Mouse (Mus musculus) spleen, postnatal 14 days (tissue): ENCODE results near the gene Plekhn1.

Source experiments
- DNase-seq, 2 experiments: peaks; one replicate each; pipeline ENCODE4 v3.0.0; 2021 to 2022; ENCODE audit warnings: low spot score in 2 of 2

The Plekhn1 gene

GRCm38 (mm10) chr4:156213134-156213533, 21.5 kb downstream of the Plekhn1 start:
- DNase-seq: no peak

DNA sequence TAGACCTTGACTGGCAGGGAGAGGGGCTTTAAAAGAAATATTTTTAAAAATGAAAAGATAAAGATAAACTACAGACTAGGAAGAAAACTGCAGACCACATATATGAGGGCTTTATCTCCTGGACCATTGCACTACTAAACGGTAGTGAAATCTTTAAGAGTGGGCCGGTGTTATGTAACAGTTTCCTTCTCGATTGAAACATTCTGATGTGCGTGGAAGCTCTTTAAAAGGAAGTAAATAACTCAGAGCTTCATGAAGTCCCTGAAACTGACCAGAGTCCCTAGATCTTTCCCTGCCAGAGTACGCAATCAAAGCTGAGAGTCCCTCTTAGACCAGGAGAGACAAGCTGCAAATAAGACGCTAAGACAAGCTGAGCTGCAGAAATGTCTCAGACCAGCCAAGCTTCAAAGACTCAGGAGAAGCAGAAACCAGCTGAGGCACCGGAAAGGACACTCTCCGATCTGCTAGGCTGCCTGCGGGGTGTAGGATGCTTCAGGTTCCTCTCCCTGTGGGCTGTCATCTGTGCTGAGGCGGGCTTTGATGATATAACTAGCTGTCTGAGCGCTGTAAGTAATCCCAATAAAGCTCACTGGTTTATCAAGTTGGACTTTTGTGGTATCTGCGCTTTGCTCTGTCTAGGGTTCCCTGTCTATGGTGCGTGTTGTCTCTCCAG, 24.6 kb downstream of the Plekhn1 start:
- DNase-seq: no peak

DNA sequence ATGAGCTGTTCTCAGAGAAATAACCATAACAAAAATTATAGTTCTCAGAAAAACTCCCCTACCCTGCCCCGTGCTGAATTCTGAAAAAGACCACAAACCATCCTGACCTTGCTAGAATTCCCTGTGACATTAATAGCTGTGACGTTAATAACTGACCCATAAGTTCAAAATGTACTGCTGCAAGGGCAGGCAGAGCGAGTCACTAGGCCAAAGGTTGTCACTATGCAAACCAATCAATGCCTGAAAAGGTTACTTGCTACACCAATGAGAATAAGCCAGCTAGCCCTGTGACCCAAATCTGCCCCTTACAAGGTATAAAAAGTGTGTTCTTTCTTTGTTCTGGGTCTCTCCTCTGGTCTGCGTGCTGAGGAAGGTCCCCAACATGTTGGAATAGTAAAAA, 25.8 kb downstream of the Plekhn1 start:
- DNase-seq: no peak

DNA sequence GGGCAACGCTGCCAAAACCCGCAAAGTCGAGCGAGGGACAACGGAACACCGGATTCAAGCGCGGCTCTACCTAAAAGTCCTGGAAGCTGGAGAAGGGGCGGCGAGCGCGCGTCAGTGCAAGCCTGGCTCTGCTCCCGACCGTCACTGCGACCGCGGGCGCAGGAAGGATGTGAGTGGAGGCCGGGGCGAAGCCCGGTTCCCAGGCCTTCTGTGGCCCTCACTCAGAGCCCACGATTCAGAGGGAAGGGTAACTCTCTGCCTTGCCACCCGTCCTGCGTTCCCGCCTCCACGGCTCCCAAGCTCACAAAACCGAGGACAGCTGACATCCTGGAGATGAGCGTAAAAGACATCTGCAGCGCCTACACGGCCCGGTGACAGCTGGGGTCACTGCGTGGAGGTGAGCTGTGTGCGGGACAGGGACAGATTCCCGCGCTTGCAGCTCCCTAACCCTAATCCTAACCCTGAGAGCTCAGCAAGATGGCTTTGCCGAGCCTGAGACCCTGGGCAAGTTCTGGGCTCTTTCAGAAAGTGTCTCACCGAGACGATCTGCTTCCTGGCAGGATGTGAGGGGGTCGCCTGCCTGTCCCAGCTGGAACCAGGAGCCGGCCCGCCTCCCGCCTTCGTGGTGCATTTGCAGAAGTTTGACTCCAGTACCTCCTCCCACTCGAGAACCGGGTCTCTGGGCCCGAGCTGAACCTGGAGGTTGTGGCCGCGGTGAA, 31.1 kb downstream of the Plekhn1 start:
- DNase-seq: no peak

- peak; percentile 36 to 50 for DNase-seq
Observed at GRCm38 (mm10) chr4:156203001-156203412, 31.6 kb downstream of the Plekhn1 start, which contains the start of gene AW011738. AW011738 (plus strand) TSS chr4:156203304.

- no peak for DNase-seq
Observed at GRCm38 (mm10) chr4:156202462-156202893, 32.2 kb downstream of the Plekhn1 start.

DNA sequence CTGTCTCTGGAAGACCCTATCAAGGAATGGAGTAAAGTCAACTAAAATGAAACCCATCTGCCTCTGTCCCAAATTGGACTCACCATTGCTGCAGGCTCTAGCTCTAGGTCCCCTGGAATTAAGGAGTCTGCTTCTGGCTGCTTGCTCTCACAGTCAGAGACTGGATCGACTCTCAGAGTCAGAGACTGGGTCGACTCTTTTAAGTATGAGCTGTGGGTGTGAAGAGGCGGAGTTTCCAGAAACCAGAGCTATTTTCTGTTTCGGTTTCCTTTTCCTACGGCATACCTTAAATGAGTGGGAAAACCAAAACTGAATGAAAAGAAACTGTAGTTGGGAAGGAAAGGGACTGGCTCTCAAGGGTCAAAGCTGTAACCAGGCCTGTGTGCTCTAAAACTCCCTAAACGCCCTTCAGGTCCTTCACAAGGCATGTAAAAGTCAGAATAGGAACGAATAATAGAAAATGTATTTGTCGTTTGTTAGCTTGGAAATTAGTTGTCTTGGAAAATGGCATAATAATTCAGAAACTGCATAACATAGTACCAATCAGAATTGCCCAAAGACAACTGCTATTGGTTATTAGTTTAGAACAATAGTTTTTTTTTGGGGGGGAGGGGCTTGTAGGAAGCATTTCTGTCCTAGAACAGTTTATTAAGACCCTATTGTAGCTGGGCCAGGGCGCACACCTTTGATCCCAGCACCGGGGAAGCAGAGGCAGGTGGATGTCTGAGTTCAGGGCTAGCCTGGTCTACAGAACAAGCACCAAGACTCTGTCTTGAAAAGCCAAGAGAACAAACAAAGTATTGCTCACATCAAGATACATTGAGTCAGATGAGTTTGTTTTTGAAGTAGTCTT, 33.8 kb downstream of the Plekhn1 start, which contains the start of gene Isg15:
Isg15 (minus strand) TSS at position 196 of the 853 bp plus-strand sequence.
- no peak for DNase-seq

GRCm38 (mm10) chr4:156197829-156198205, 36.8 kb downstream of the Plekhn1 start:
- DNase-seq: peak; percentile 76 to 83

DNA sequence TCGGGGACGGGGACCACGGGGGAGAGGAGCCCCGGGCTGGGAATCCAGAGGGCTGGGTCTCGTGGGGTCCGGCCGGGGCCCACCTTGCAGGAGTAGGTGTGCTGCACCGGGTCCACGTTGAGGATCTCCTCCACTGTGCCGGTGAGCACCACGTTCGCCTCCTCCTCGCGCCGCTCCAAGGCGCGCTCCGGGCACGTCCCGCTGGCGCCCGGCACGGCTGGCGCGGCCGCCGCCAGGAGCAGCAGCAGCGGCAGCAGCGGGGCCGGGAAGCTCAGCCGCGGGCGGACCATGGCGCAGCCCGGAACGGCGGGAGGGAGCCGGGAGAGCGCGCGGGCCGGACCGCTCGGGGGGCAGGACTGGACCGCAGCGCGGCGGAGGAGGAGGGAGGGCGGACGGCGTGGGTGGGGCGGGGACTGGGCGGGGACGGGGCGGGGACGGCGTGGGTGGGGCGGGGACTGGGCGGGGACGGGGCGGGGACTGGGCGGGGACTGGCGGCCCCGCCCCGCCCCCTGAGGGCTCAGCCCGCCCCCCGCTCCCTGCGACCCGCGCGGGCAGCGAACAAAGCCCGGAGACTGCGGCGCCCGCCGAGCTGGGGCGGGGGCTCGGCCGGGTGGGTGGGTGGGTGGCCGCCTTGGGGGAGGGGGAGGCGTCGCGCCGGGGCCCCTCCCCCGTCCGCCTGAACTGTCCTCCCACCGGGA, 37.4 kb downstream of the Plekhn1 start, which contains the start of gene Agrn:
Agrn (minus strand) TSS at position 358 of the 698 bp plus-strand sequence.
- peak; percentile 46 to 50 for DNase-seq

DNA sequence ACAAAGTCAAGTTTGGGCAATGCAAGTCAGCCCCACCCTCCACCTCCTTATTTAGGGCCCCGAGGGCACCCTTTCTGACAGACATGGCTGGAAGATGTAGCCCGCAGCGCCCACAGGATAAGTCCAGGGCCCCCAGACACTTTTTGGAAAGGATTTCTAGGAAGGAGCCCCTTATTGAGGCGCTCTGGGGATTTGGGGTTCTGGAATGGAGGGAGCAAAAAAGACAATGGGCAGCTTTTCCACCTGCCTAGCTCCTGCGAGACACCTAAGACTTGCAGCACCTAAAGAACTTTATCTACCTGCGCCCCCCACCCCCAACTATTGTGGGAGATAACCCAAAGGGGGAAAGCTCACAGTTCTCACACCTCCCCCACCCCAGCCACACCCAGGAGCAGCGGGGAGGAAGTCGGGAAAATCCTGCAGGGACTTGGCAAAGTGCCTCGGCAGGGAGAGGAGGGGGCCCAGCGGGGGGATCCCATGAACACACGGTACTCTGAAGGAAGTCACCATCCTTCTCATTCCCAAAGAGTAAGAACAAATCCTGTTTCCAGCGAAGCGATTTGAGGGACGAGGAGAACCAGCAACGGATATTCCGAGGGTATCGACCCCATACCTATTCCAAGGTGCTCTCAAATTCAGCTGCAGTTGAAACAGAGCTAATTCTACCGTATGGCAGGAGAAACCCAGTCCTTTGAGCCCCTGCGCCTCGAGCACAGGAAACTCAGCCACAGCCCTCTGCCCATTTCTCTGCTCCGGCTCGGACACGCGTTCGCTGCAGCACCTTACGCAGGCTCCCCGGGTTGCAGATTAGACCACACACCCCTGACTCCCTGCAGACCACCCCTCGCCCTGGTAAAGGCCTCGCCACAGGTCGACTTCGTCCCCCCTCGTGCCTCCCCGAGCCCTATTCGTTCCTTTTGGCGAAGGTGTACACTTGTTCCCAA, 38.5 kb downstream of the Plekhn1 start:
- DNase-seq: no peak

- DNase-seq: no peak
Observed at GRCm38 (mm10) chr4:156194346-156194745, 40.3 kb downstream of the Plekhn1 start.

GRCm38 (mm10) chr4:156193906-156194305, 40.8 kb downstream of the Plekhn1 start:
- no peak for DNase-seq

GRCm38 (mm10) chr4:156193200-156193590, 41.5 kb downstream of the Plekhn1 start:
- DNase-seq: no peak

GRCm38 (mm10) chr4:156192421-156193199, 42.0 kb downstream of the Plekhn1 start:
- no peak for DNase-seq

DNA sequence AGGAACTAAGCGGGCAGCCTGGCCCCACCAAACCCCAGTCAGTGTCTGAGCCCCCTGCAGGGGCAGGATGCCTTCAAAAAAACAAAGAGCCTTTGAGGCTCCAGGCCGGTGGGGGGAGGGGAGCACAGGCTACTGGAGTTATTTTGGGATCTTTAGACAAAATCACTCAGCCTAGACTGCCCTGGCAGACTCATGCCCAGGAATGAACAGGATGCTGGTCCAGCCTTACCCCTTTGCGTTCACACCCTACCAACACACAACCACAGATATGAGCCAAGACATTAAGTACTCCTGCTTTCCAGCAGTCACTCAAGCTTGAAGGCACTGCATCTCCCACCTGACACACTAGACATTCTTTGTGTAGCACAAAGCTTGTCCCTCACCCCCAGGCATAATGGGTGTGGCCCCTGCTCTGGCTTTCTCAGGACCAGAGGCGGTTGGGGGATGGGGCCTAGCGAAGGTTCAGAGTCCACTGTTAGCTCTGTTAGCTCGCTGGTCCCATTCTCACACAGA, 45.8 kb downstream of the Plekhn1 start:
- DNase-seq: no peak

GRCm38 (mm10) chr4:156188162-156188810, 46.4 kb downstream of the Plekhn1 start:
- no peak for DNase-seq

GRCm38 (mm10) chr4:156185950-156186850, 48.5 kb downstream of the Plekhn1 start:
- no peak for DNase-seq

DNA sequence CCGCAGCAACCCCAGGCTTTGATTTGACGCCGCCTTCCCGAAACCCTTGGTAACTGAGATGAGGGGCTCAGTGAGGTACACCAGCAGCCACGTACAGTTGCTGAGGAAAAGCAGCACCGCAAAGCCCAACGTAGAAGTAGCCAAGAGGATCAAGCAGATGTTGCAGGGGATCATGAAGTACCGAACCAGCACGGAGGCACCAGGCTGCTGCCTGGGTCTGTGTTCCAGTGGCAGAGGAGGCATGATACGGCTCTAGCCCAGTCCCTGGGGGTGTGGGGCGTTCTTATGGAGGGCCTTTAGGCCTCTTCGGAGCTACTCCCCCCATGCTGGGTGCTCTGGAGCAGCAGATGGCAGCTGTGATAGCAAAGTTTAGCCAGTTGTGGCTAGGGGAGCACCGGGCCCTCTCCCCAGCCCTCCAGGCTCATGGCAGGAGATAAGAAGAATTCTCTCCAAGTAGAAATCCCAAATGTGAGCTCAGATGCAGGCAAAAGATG, 49.2 kb downstream of the Plekhn1 start:
- no peak for DNase-seq
